Mouse (Mus musculus): ENCODE data around the gene Cpn1. TPM values are rescaled to one million over a fixed set of nuclear protein-coding genes. Genes with fewer than 3 reads are reported as not detected.

The Cpn1 gene
- total and polyA plus RNA-seq, 3 experiments = 0.13 to 1.0 (median 0.34) TPM

- Histone ChIP-seq H3K27me3 (replicated peaks) (no peaks in the 10 kb centered on the region), H3K4me3 (replicated peaks in 1 of 3; ENCODE audit: low read depth in 2 of 3, low read length in 2 of 3, poor library complexity in 1 of 3) (no peak overlapping the region), H3K4me2 (ENCODE audit: insufficient read depth, low read depth, poor library complexity, severe bottlenecking) (no peak overlapping the region), H3K27ac (ENCODE audit: insufficient read depth, low read depth) (no peak overlapping the region), H3K79me2 (replicated peaks; ENCODE audit: control insufficient read depth, extremely low read depth, insufficient read depth, poor library complexity, severe bottlenecking) (no peaks in the 10 kb centered on the region), H3K9ac (ENCODE audit: insufficient read depth, low read depth) (no peak overlapping the region), H3K4me1 (ENCODE audit: control insufficient read depth in 1 of 2, insufficient read depth in 2 of 2) (peaks cover 2 to 12% of the 10 kb centered on the region in 2 experiments; a peak in 3 of 4 replicates), H3K36me3 (replicated peaks in 1 of 2; ENCODE audit: control insufficient read depth in 1 of 2, insufficient read depth in 1 of 2, low read length in 1 of 2) (no peaks in the 10 kb centered on the region), H3K9me3 (replicated peaks; ENCODE audit: low read length) (no peaks in the 10 kb centered on the region)
- dilution Hi-C loops (cut with MboI; ENCODE audit: extremely low pct_ligation_motif_present, extremely low pct_unique_long_range_greater_than_20kb, low sequenced_read_pairs) (no loop called here), in situ Hi-C loops (cut with MboI; ENCODE audit: low pct_ligation_motif_present, low pct_unique_long_range_greater_than_20kb, low sequenced_read_pairs) (no loop called here)
- TF ChIP-seq RCOR1 (conservative IDR thresholded peaks at IDR 0.05; ENCODE audit: low read depth, low read length) (no peak), POLR2AphosphoS2 (IDR thresholded peaks at IDR 0.05; ENCODE audit: low read depth, low read length) (no peak), CTCF (conservative IDR thresholded peaks at IDR 0.05 in 1 of 2, IDR thresholded peaks at IDR 0.05 in 1 of 2; ENCODE audit: low read depth in 2 of 2, low read length in 2 of 2) (no peak), ELF1 (IDR thresholded peaks at IDR 0.05; ENCODE audit: low read depth, low read length) (0 out of 2 replicates have a peak, but pooled peaks have one; percentile 10)
- DNase-seq (ENCODE audit: extremely low read depth) = peak; percentile 21
Measured at GRCm38 (mm10) chr19:43974221-43974620, 12.1 kb downstream of the Cpn1 start.

GRCm38 (mm10) chr19:43973711-43974110 lies 12.6 kb downstream of the Cpn1 start:
- Histone ChIP-seq H3K4me2 (ENCODE audit: insufficient read depth, low read depth, poor library complexity, severe bottlenecking) (no peak overlapping the region), H3K27ac (ENCODE audit: insufficient read depth, low read depth) (no peak overlapping the region), H3K79me2 (replicated peaks; ENCODE audit: control insufficient read depth, extremely low read depth, insufficient read depth, poor library complexity, severe bottlenecking) (no peaks in the 10 kb centered on the region), H3K4me3 (replicated peaks in 1 of 3; ENCODE audit: low read depth in 2 of 3, low read length in 2 of 3, poor library complexity in 1 of 3) (no peak overlapping the region), H3K36me3 (replicated peaks in 1 of 2; ENCODE audit: control insufficient read depth in 1 of 2, insufficient read depth in 1 of 2, low read length in 1 of 2) (no peaks in the 10 kb centered on the region), H3K4me1 (ENCODE audit: control insufficient read depth in 1 of 2, insufficient read depth in 2 of 2) (peaks cover 2 to 12% of the 10 kb centered on the region in 2 experiments; a peak in 3 of 4 replicates), H3K9ac (ENCODE audit: insufficient read depth, low read depth) (no peak overlapping the region), H3K9me3 (replicated peaks; ENCODE audit: low read length) (no peaks in the 10 kb centered on the region), H3K27me3 (replicated peaks) (no peaks in the 10 kb centered on the region)
- in situ Hi-C loops (cut with MboI; ENCODE audit: low pct_ligation_motif_present, low pct_unique_long_range_greater_than_20kb, low sequenced_read_pairs) = no loop called here
- DNase-seq (ENCODE audit: extremely low read depth) = peak; percentile 19
- dilution Hi-C loops (cut with MboI; ENCODE audit: extremely low pct_ligation_motif_present, extremely low pct_unique_long_range_greater_than_20kb, low sequenced_read_pairs) = no loop called here
- TF ChIP-seq MYC (IDR thresholded peaks at IDR 0.05; ENCODE audit: low read depth, low read length) (no peak), MAX (IDR thresholded peaks at IDR 0.05; ENCODE audit: low read length) (no peak), ETS1 (conservative IDR thresholded peaks at IDR 0.05; ENCODE audit: low read depth, low read length) (no peak), CHD2 (IDR thresholded peaks at IDR 0.05; ENCODE audit: low read length) (no peak), MXI1 (IDR thresholded peaks at IDR 0.05; ENCODE audit: low read depth, low read length) (no peak), ZKSCAN1 (IDR thresholded peaks at IDR 0.05; ENCODE audit: borderline replicate concordance, low read depth, low read length) (no peak), RCOR1 (conservative IDR thresholded peaks at IDR 0.05; ENCODE audit: low read depth, low read length) (no peak), JUN (IDR thresholded peaks at IDR 0.05; ENCODE audit: insufficient read depth, low read depth, low read length) (no peak), ELF1 (IDR thresholded peaks at IDR 0.05; ENCODE audit: low read depth, low read length) (no peak), JUND (conservative IDR thresholded peaks at IDR 0.05; ENCODE audit: low read depth, low read length) (no peak), E2F4 (IDR thresholded peaks at IDR 0.05; ENCODE audit: insufficient replicate concordance, low read depth, low read length) (no peak), KAT2A (IDR thresholded peaks at IDR 0.05; ENCODE audit: insufficient replicate concordance, low read length) (no peak), BHLHE40 (IDR thresholded peaks at IDR 0.05; ENCODE audit: low read depth, low read length) (no peak), MAFK (IDR thresholded peaks at IDR 0.05; ENCODE audit: insufficient replicate concordance, low read length) (no peak)

Measured in CH12.LX (cell line).